Mouse (Mus musculus): ENCODE measurements around the gene Greb1. TPM values are rescaled to one million over a fixed set of nuclear protein-coding genes. Genes with fewer than 3 reads are reported as not detected.

Greb1 gene
- polyA plus RNA-seq, 1 experiment = not detected

DNA sequence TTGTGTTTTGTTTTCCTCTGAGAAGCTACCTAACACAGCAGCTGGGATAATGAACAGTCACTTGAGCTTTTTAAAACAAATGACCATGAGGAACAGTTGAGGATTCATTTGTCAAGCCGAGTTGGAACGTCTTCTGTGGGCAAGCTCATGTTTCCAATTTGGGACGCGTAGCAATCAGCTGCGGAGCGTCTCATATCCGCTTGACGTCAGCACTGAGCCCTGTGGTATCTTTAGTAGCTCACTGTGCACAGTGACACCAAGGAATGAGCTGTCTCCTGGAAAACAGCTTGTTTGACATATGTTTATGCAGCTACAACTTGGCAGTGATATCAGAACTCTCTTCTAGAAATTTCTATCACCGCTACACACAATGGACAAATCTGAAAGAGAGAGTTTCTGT is 35.5 kb upstream of the Greb1 start:
- 83% methylated on average over 9 of the region's 9 CpGs for WGBS

DNA sequence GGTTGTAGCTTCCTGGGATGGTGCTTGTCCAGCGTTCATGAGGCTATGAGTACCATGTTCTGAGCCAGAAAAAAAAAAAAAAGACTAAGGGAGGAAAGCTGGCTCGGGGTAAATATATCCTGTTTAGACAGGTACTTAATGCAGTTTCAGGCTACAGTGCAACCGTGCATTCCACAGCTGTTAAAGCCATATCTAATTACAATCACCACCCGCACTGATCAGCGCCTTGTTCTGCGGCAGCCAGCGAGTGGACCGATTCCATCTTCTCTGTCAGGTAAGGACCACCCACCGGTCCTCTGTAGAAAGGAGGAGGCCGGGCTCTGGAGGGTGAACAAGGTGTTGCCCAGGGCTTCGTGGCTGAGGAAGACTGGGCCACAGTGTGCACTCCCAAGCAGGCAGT is 34.0 kb upstream of the Greb1 start:
- Histone ChIP-seq H3K27ac (ENCODE audit: control insufficient read depth, insufficient read depth, low read depth, low read length, poor library complexity) (no peak overlapping the region), H3K4me3 (replicated peaks; ENCODE audit: control insufficient read depth, low read depth, low read length) (no peak overlapping the region), H3K4me1 (ENCODE audit: control insufficient read depth, insufficient read depth, low read length) (no peaks in the 10 kb centered on the region)
- TF ChIP-seq POLR2A (IDR thresholded peaks at IDR 0.05; ENCODE audit: borderline replicate concordance, control insufficient read depth, low read depth, low read length) (no peak), CTCF (IDR thresholded peaks at IDR 0.05; ENCODE audit: control insufficient read depth, insufficient read depth, low read length) (no peak)
- 87% methylated on average over 11 of the region's 11 CpGs for WGBS

More for the DNA sequence above, 35.5 kb upstream of the Greb1 start:
- TF ChIP-seq POLR2A (IDR thresholded peaks at IDR 0.05; ENCODE audit: borderline replicate concordance, control insufficient read depth, low read depth, low read length) (no peak), CTCF (IDR thresholded peaks at IDR 0.05; ENCODE audit: control insufficient read depth, insufficient read depth, low read length) (no peak)
- Histone ChIP-seq H3K4me3 (replicated peaks; ENCODE audit: control insufficient read depth, low read depth, low read length) (no peak overlapping the region), H3K27ac (ENCODE audit: control insufficient read depth, insufficient read depth, low read depth, low read length, poor library complexity) (no peak overlapping the region), H3K4me1 (ENCODE audit: control insufficient read depth, insufficient read depth, low read length) (no peaks in the 10 kb centered on the region)

DNA sequence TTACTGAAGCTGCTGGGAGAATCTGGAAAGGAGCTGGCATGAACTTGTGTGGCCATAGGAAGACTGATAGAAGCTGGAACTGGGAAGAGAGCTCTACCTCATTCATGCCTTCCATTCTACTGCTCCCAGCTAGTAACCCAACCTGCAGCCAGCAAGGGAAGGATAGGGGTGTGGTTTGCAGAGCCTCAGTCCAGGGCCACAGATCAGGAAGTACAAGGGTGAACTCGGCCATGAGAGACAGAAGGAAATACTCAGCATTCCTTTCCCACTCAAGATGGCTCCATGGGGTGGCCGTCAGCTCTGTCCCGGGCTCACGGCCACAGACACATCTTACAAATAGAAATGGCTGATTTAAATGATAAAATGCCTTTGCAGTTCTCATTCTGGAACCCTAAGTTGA is 30.4 kb upstream of the Greb1 start:
- WGBS = 64% methylated on average over 4 of the region's 4 CpGs
- Histone ChIP-seq H3K4me1 (ENCODE audit: control insufficient read depth, insufficient read depth, low read length) (no peaks in the 10 kb centered on the region), H3K27ac (ENCODE audit: control insufficient read depth, insufficient read depth, low read depth, low read length, poor library complexity) (no peak overlapping the region), H3K4me3 (replicated peaks; ENCODE audit: control insufficient read depth, low read depth, low read length) (no peak overlapping the region)
- TF ChIP-seq POLR2A (IDR thresholded peaks at IDR 0.05; ENCODE audit: borderline replicate concordance, control insufficient read depth, low read depth, low read length) = no peak

DNA sequence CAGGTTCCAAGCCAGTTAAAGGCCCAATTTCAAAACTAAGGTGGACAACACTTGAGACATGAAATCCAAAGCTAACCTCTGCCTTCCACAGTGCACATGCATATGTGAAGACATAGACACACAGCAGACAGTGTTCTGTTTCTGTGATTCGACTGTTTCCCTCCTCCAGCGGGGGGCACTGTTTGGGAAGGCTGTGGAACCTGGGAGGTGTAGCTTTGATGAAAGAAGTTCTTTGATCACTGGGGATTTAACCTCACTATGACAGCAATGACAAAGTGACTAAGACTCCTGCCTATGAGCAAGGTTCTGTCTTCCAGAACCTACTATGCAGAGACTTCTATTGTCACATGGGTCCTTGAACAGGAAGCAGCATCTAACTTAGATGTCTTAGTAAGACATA is 29.1 kb upstream of the Greb1 start:
- no peaks in the 10 kb centered on the region for H3K4me1 ChIP-seq (ENCODE audit: control insufficient read depth, insufficient read depth, low read length)
- peak; percentile 44; the same call in 1 of the 2 replicates for TF ChIP-seq CTCF (IDR thresholded peaks at IDR 0.05; ENCODE audit: control insufficient read depth, insufficient read depth, low read length)
- no peak for TF ChIP-seq POLR2A (IDR thresholded peaks at IDR 0.05; ENCODE audit: borderline replicate concordance, control insufficient read depth, low read depth, low read length)
- H3K4me3 ChIP-seq (replicated peaks; ENCODE audit: control insufficient read depth, low read depth, low read length) = no peak overlapping the region
- H3K27ac ChIP-seq (ENCODE audit: control insufficient read depth, insufficient read depth, low read depth, low read length, poor library complexity) = no peak overlapping the region
- whole genome bisulfite sequencing = 68% methylated on average over 2 of the region's 2 CpGs

DNA sequence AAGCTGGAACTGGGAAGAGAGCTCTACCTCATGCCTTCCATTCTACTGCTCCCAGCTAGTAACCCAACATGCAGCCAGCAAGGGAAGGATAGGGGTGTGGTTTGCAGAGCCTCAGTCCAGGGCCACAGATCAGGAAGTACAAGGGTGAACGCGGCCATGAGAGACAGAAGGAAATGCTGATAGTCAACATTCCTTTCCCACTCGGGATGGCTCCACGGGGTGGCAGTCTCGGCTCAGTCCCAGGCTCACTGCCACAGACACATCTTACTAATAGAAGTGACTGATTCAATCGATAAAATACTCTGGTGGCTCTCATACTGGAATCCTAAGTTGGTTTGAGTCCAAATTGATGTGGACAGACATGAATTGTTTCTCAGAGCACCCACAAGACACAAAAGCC is 27.8 kb upstream of the Greb1 start:
- Histone ChIP-seq H3K4me1 (ENCODE audit: control insufficient read depth, insufficient read depth, low read length) (no peaks in the 10 kb centered on the region), H3K27ac (ENCODE audit: control insufficient read depth, insufficient read depth, low read depth, low read length, poor library complexity) (no peak overlapping the region), H3K4me3 (replicated peaks; ENCODE audit: control insufficient read depth, low read depth, low read length) (no peak overlapping the region)
- WGBS = 4% methylated on average over 6 of the region's 6 CpGs
- no peak for TF ChIP-seq POLR2A (IDR thresholded peaks at IDR 0.05; ENCODE audit: borderline replicate concordance, control insufficient read depth, low read depth, low read length)
- TF ChIP-seq CTCF (IDR thresholded peaks at IDR 0.05; ENCODE audit: control insufficient read depth, insufficient read depth, low read length) = peak; percentile 42; the same call in 1 of the 2 replicates

DNA sequence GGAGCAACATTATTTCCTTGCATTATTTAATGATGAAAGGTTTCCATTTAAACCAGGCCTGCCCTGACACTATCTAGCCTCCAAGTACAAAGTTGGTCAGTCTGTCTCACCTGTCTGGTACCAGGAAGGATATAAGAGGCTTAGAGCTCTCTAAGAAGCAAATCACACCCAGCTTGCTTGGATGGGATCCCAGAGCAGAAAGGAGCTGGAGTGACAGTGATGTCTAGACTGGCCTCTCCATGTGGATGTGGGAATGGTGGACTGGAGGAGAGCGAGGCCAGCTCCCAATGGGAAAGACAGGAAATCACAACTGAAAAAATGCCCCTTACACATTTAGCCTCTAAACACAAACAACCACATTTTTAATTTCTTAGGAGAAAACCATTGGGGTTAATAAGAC is 23.0 kb upstream of the Greb1 start:
- no peak overlapping the region for H3K4me3 ChIP-seq (replicated peaks; ENCODE audit: control insufficient read depth, low read depth, low read length)
- 86% methylated on average over 1 of the region's 1 CpGs for WGBS
- no peak for TF ChIP-seq CTCF (IDR thresholded peaks at IDR 0.05; ENCODE audit: control insufficient read depth, insufficient read depth, low read length)
- no peak for TF ChIP-seq POLR2A (IDR thresholded peaks at IDR 0.05; ENCODE audit: borderline replicate concordance, control insufficient read depth, low read depth, low read length)
- no peak overlapping the region for H3K27ac ChIP-seq (ENCODE audit: control insufficient read depth, insufficient read depth, low read depth, low read length, poor library complexity)
- no peaks in the 10 kb centered on the region for H3K4me1 ChIP-seq (ENCODE audit: control insufficient read depth, insufficient read depth, low read length)

DNA sequence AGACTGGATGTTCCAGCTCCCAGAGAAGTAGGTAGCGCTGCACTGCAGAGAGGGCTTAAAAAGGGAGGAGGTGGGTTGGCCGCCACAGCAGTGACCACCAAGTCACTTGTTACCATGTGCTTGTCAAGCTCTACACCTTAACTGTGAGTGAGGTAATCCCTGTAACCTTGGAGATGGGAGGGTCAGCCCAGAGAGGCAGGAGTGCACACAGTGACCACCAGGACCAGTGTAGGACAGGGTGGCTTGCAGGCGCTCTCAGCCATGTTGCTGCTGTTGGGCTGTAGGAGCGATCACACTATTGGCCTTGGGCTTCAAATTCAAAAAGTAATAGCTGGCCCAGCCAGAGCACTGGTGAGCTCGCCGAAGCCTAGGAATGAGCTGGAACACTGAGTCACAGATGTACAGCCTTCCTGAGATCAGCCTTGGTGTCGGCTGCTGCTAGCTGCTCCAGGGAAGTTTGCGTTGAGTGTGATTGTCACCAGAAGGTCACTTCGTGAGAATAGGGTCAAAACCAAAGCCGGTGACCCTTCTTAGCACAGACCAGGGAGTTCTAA is 21.6 kb upstream of the Greb1 start:
- Histone ChIP-seq H3K4me1 (ENCODE audit: control insufficient read depth, insufficient read depth, low read length) (no peaks in the 10 kb centered on the region), H3K27ac (ENCODE audit: control insufficient read depth, insufficient read depth, low read depth, low read length, poor library complexity) (no peak overlapping the region), H3K4me3 (replicated peaks; ENCODE audit: control insufficient read depth, low read depth, low read length) (no peak overlapping the region)
- 95% methylated on average over 10 of the region's 10 CpGs for WGBS
- no peak for TF ChIP-seq POLR2A (IDR thresholded peaks at IDR 0.05; ENCODE audit: borderline replicate concordance, control insufficient read depth, low read depth, low read length)
- TF ChIP-seq CTCF (IDR thresholded peaks at IDR 0.05; ENCODE audit: control insufficient read depth, insufficient read depth, low read length) = no peak

DNA sequence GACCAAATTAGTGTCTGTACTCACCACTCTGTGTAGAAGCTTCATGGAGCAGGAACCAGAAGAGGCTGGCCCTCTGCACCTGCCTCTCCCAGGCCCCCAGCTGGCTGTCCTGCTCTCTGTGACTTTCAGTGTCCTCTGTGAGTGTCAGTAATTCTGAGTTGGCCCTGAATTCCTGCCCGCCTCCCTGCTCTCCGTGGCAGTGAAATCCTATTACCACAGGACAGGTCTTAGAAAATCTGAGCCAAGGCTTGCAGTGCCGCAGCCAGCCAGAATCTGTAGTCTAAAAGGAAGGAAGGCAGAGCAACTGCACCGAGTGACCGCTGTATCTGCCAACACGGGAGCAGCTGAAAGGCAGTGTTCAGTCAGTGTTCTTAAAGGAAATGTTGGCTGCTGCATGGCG is 20.1 kb upstream of the Greb1 start:
- Histone ChIP-seq H3K4me1 (ENCODE audit: control insufficient read depth, insufficient read depth, low read length) (no peaks in the 10 kb centered on the region), H3K4me3 (replicated peaks; ENCODE audit: control insufficient read depth, low read depth, low read length) (no peak overlapping the region), H3K27ac (ENCODE audit: control insufficient read depth, insufficient read depth, low read depth, low read length, poor library complexity) (no peak overlapping the region)
- TF ChIP-seq POLR2A (IDR thresholded peaks at IDR 0.05; ENCODE audit: borderline replicate concordance, control insufficient read depth, low read depth, low read length) = no peak
- no peak for TF ChIP-seq CTCF (IDR thresholded peaks at IDR 0.05; ENCODE audit: control insufficient read depth, insufficient read depth, low read length)
- WGBS = 71% methylated on average over 7 of the region's 7 CpGs

DNA sequence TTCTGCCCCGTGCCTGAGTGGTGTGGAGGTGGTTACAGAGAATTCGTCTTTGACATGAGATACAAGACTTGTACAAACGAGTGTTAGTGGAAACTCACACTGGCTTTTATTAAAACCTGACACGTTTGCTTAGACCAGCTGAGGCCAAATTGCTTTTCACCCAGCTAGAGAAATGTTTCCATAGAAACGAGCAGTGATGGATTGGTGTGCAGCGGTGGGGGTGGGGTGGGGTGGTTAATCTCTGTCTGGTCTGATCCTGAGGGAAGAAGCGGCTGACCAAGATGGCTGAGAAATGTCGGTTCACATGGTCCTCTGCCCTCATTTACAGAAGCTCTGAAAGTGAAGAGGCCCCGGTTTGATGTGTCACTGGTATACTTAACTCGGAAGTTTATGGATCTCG is 17.8 kb upstream of the Greb1 start:
- no peak for TF ChIP-seq CTCF (IDR thresholded peaks at IDR 0.05; ENCODE audit: control insufficient read depth, insufficient read depth, low read length)
- TF ChIP-seq POLR2A (IDR thresholded peaks at IDR 0.05; ENCODE audit: borderline replicate concordance, control insufficient read depth, low read depth, low read length) = no peak
- Histone ChIP-seq H3K27ac (ENCODE audit: control insufficient read depth, insufficient read depth, low read depth, low read length, poor library complexity) (no peak overlapping the region), H3K4me3 (replicated peaks; ENCODE audit: control insufficient read depth, low read depth, low read length) (no peak overlapping the region), H3K4me1 (ENCODE audit: control insufficient read depth, insufficient read depth, low read length) (no peaks in the 10 kb centered on the region)
- WGBS = 84% methylated on average over 11 of the region's 11 CpGs

Data from bone marrow, adult 2 months (tissue).